Mouse (Mus musculus): ENCODE measurements around the gene Nmt1. TPM values are rescaled to one million over a fixed set of nuclear protein-coding genes. Genes with fewer than 3 reads are reported as not detected.
A peak's percentile ranks its signal among the peaks of the same experiment; 100 is the strongest.

The Nmt1 gene
- polyA plus RNA-seq, 1 experiment from 2014 or later: 47.9 TPM

DNA sequence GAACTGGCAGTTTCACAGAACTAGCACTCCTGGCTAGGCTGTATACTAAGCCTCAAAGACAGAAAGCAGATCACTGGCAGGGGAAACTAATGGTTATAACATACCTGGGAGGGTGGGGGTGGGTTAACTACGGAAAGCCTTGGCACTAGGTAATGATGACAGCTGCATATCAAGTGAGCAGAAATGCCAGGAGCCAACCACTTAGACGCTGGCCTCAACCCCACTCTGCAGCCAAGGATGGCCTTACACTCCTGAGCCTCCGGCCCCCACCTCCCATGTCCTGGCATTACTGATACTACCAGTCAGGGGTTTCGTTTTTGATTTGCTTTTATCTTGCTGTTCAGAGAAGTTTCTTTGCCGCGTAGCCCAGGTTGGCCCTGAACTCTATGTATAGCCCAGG, 67.8 kb downstream of the Nmt1 start:
- Histone ChIP-seq H3K4me2 (no peak overlapping the region), H3K4me1 (peaks cover 20% of the 10 kb centered on the region), H3K36me3 (no peaks in the 10 kb centered on the region), H3K27ac (no peak overlapping the region), H3K9ac (no peak overlapping the region), H3K27me3 (replicated peaks) (peaks cover 59% of the 10 kb centered on the region), H3K9me3 (replicated peaks) (no peaks in the 10 kb centered on the region), H3K4me3 (no peak overlapping the region)
- 71% methylated on average over 6 of the region's 6 CpGs for WGBS (ENCODE audit: insufficient replicate concordance)
- no peak for ATAC-seq

GRCm38 (mm10) chr11:103096979-103097894, 69.2 kb downstream of the Nmt1 start:
- Histone ChIP-seq H3K9me3 (replicated peaks) (no peaks in the 10 kb centered on the region), H3K4me1 (peaks cover 34% of the 10 kb centered on the region), H3K27ac (no peak overlapping the region), H3K4me2 (no peak overlapping the region), H3K9ac (no peak overlapping the region), H3K4me3 (no peak overlapping the region), H3K36me3 (no peaks in the 10 kb centered on the region), H3K27me3 (replicated peaks) (peaks cover 73% of the 10 kb centered on the region)
- ATAC-seq: no peak
- 30% methylated on average over 22 of the region's 22 CpGs for WGBS (ENCODE audit: insufficient replicate concordance)

DNA sequence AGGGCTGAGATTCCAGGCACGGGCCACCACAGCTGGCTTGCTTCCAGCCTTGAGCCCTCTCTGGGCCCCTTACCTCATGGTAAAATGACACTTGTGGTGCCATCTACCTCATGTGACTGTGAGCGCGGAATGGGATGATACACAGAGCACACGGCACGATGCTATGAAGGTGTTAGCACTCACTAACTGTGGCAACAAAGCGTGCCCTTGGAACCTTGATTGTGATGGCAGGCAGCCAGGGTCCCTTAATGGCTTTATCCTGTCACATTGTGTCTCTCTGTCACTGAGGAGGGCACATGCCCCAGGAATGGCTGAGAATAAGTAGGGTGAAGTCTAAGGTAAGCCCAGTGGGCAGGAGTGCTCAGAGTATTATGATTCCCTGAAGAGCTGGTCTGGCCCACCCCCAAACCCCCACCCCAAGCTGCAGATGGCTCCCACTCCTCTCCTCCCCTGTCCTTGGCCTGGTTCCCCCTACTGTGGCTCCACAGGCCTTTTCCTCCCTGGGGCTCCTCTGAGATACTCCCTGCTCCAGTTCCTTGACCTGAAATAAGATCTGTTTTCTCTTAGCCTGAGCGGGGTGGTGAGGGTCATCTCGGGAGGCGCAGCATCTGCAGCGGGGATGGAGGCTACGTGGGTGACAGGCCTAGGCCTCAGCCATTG, 70.7 kb downstream of the Nmt1 start:
- ATAC-seq: no peak
- 75% methylated on average over 11 of the region's 11 CpGs for WGBS (ENCODE audit: insufficient replicate concordance)
- Histone ChIP-seq H3K27ac (no peak overlapping the region), H3K27me3 (replicated peaks) (peaks cover 73% of the 10 kb centered on the region), H3K4me2 (no peak overlapping the region), H3K4me1 (peaks cover 40% of the 10 kb centered on the region), H3K36me3 (no peaks in the 10 kb centered on the region), H3K4me3 (no peak overlapping the region), H3K9ac (no peak overlapping the region), H3K9me3 (replicated peaks) (no peaks in the 10 kb centered on the region)

GRCm38 (mm10) chr11:103099352-103099940, 71.5 kb downstream of the Nmt1 start:
- no peak overlapping the region for H3K9ac ChIP-seq
- peaks cover 67% of the 10 kb centered on the region for H3K27me3 ChIP-seq (replicated peaks)
- no peak for ATAC-seq
- H3K4me2 ChIP-seq: no peak overlapping the region
- peaks cover 42% of the 10 kb centered on the region for H3K4me1 ChIP-seq
- no peak overlapping the region for H3K27ac ChIP-seq
- no peak overlapping the region for H3K4me3 ChIP-seq
- H3K9me3 ChIP-seq (replicated peaks): no peaks in the 10 kb centered on the region
- 58% methylated on average over 12 of the region's 12 CpGs for WGBS (ENCODE audit: insufficient replicate concordance)
- H3K36me3 ChIP-seq: no peaks in the 10 kb centered on the region

- no peak for ATAC-seq
- H3K27me3 ChIP-seq (replicated peaks): peaks cover 65% of the 10 kb centered on the region
- no peak overlapping the region for H3K4me3 ChIP-seq
- WGBS (ENCODE audit: insufficient replicate concordance): 47% methylated on average over 8 of the region's 8 CpGs
- no peaks in the 10 kb centered on the region for H3K9me3 ChIP-seq (replicated peaks)
- H3K4me1 ChIP-seq: peaks cover 48% of the 10 kb centered on the region
- H3K4me2 ChIP-seq: no peak overlapping the region
- no peak overlapping the region for H3K9ac ChIP-seq
- peaks cover 4% of the 10 kb centered on the region for H3K36me3 ChIP-seq
- H3K27ac ChIP-seq: no peak overlapping the region
Observed at GRCm38 (mm10) chr11:103100361-103100760, 72.4 kb downstream of the Nmt1 start.

- Histone ChIP-seq H3K9ac (peak within 1 kb of the TSS; percentile 55), H3K4me1 (peaks cover 59% of the 10 kb centered on the region)
- ATAC-seq: peak; percentile 19; the same call in 1 of the 2 replicates
Observed at GRCm38 (mm10) chr11:103101481-103101865, 73.5 kb downstream of the Nmt1 start, which contains the start of the genes Plcd3 and Acbd4. Plcd3 (minus strand) TSS chr11:103101658. Acbd4 (plus strand) TSS chr11:103101682.

DNA sequence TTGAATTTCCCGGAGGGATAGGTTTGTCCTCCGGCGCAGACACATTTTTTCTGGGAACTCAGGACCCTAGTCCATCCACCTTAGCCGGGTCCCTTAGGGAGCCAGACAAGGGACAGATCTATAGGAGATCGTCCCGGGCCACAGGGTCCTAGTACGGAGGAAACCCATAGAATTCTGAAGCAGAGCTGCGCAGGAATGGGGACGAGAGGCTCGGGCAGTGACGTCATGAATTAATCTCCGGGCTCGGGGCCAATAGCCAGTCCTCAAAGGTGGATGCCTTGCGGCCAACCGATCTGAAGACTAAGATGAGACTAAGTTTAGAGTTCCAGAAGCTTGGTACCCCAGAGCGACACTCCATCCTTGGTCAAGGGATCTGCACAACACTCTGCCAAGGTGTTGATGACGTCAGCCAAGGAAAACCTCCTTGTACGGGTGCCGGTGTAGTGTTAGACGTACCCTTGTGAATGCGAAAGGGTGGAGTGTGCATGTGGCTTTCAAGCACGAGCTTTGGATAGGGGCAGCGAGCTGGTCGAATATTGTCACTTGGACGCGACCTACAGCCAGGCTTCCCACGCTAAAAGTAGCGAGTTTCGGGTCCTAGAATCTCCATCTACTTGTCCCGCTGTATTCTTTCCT, 74.0 kb downstream of the Nmt1 start:
- WGBS (ENCODE audit: insufficient replicate concordance): 3% methylated on average over 30 of the region's 30 CpGs
- H3K36me3 ChIP-seq: peaks cover 20% of the 10 kb centered on the region
- peak overlapping the region; percentile 27; the same call in 1 of the 2 replicates for H3K27ac ChIP-seq
- peak overlapping the region; percentile 55 for H3K9ac ChIP-seq
- H3K27me3 ChIP-seq (replicated peaks): peaks cover 51% of the 10 kb centered on the region
- peak overlapping the region; percentile 75 for H3K4me2 ChIP-seq
- peak overlapping the region; percentile 67 for H3K4me3 ChIP-seq
- no peak for ATAC-seq
- H3K9me3 ChIP-seq (replicated peaks): no peaks in the 10 kb centered on the region
- peaks cover 63% of the 10 kb centered on the region for H3K4me1 ChIP-seq

More at GRCm38 (mm10) chr11:103101481-103101865, 73.5 kb downstream of the Nmt1 start, which contains the start of the genes Plcd3 and Acbd4:
- H3K27me3 ChIP-seq (replicated peaks): peaks cover 56% of the 10 kb centered on the region
- peak within 1 kb of the TSS; percentile 75 for H3K4me2 ChIP-seq
- H3K36me3 ChIP-seq: peaks cover 15% of the 10 kb centered on the region
- peak within 1 kb of the TSS; percentile 27; the same call in 1 of the 2 replicates for H3K27ac ChIP-seq
- peak within 1 kb of the TSS; percentile 67 for H3K4me3 ChIP-seq
- H3K9me3 ChIP-seq (replicated peaks): no peaks in the 10 kb centered on the region
- WGBS (ENCODE audit: insufficient replicate concordance): 1% methylated on average over 34 of the region's 34 CpGs

- peak; percentile 87 for ATAC-seq
- Histone ChIP-seq H3K4me1 (peaks cover 56% of the 10 kb centered on the region), H3K36me3 (peaks cover 25% of the 10 kb centered on the region), H3K27me3 (replicated peaks) (peaks cover 43% of the 10 kb centered on the region), H3K27ac (peak overlapping the region; percentile 97), H3K4me2 (peak overlapping the region; percentile 75), H3K9ac (peak overlapping the region; percentile 78), H3K4me3 (peak overlapping the region; percentile 67), H3K9me3 (replicated peaks) (no peaks in the 10 kb centered on the region)
- 2% methylated on average over 35 of the region's 35 CpGs for WGBS (ENCODE audit: insufficient replicate concordance)
Observed at GRCm38 (mm10) chr11:103102725-103103349, 74.8 kb downstream of the Nmt1 start.

- Histone ChIP-seq H3K36me3 (peaks cover 29% of the 10 kb centered on the region), H3K27me3 (replicated peaks) (peaks cover 36% of the 10 kb centered on the region), H3K9me3 (replicated peaks) (no peaks in the 10 kb centered on the region), H3K4me3 (peak overlapping the region; percentile 67), H3K4me2 (peak overlapping the region; percentile 75), H3K4me1 (peaks cover 56% of the 10 kb centered on the region), H3K27ac (peak overlapping the region; percentile 97), H3K9ac (peak overlapping the region; percentile 78)
- no peak for ATAC-seq
- 44% methylated on average over 8 of the region's 8 CpGs for WGBS (ENCODE audit: insufficient replicate concordance)
Observed at GRCm38 (mm10) chr11:103103621-103104020, 75.6 kb downstream of the Nmt1 start.

DNA sequence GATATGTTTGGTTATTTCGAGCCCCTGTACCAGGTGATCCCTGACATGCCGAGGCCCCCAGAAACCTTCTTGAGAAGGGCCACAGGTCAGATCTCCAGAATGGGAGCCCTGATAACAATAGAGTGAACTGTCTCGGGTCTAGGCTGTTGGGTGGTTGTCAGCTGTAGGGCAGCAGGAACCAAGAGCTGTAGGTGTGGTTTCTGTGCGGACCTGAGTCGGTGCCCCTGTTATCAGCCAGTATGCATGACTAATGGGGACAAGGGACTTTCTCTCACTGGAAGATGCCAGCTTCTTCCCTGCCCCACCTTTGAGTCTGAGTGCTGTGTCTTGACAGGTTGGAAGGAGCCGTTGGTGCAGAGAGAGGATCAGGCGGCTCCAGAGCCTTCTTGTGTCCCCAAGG, 76.5 kb downstream of the Nmt1 start:
- Histone ChIP-seq H3K9ac (peak overlapping the region; percentile 78), H3K36me3 (peaks cover 38% of the 10 kb centered on the region), H3K27ac (peak overlapping the region; percentile 97), H3K4me2 (peak overlapping the region; percentile 75), H3K4me3 (peak overlapping the region; percentile 67), H3K4me1 (peaks cover 56% of the 10 kb centered on the region), H3K27me3 (replicated peaks) (peaks cover 28% of the 10 kb centered on the region), H3K9me3 (replicated peaks) (no peaks in the 10 kb centered on the region)
- 30% methylated on average over 7 of the region's 7 CpGs for WGBS (ENCODE audit: insufficient replicate concordance)
- ATAC-seq: peak; percentile 69

DNA sequence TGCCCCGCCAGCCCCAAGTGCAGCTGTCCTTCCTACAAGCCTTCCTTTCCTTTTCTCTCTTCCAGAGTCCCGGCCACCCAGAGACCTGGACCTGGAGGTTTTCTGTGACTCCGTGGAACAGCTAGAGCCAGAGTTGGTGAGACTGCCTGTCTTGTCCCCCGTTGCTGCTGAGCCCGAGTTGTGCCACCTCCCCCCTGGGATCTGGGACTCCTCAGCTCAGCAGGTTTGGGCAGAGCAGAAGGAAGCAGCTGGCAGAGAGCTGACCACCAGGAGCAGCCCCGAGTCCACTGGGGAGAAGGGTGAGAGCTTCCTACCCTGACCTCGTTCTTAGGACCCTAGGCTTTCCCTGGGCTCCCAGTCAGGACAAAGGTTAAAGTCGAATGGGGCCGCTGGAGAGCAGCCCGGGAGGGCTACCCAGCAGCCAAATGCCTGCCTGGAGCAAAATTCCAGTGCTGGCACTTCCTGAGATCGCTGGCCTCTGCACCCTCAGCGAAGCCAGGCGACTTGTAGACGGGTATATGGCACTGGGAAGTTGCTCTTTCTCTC, 77.3 kb downstream of the Nmt1 start:
- peak overlapping the region; percentile 78 for H3K9ac ChIP-seq
- peak overlapping the region; percentile 75 for H3K4me2 ChIP-seq
- H3K4me3 ChIP-seq: peak overlapping the region; percentile 67
- H3K9me3 ChIP-seq (replicated peaks): no peaks in the 10 kb centered on the region
- 58% methylated on average over 14 of the region's 14 CpGs for WGBS (ENCODE audit: insufficient replicate concordance)
- peak overlapping the region; percentile 97 for H3K27ac ChIP-seq
- H3K36me3 ChIP-seq: peaks cover 39% of the 10 kb centered on the region
- ATAC-seq: no peak
- H3K4me1 ChIP-seq: peaks cover 56% of the 10 kb centered on the region
- peaks cover 20% of the 10 kb centered on the region for H3K27me3 ChIP-seq (replicated peaks)
